Mouse (Mus musculus) kidney, adult 2 months (tissue): ENCODE measurements around the gene Wdr86. TPM values are rescaled to one million over a fixed set of nuclear protein-coding genes. Genes with fewer than 3 reads are reported as not detected.
A peak's percentile ranks its signal among the peaks of the same experiment; 100 is the strongest.

Experiments used
- DNase-seq: peaks from one replicate; pipeline ENCODE4 v3.0.0; 2021
- H3K27ac ChIP-seq: fragments of 200-500 bp; 2 replicates; pipeline ENCODE4 v1.5.1; 2012; ENCODE audit warnings: low read depth, low read length, control low read depth, inconsistent platforms; ENCODE audit not compliant: insufficient read depth
- H3K27me3 ChIP-seq: fragments of 200-500 bp; replicated peaks from 2 replicates; pipeline ENCODE4 v1.6.1; 2012; ENCODE audit warnings: mild to moderate bottlenecking, moderate library complexity, low read length, inconsistent platforms; ENCODE audit not compliant: control insufficient read depth, insufficient read depth
- H3K36me3 ChIP-seq: fragments of 200-500 bp; 2 replicates; pipeline ENCODE4 v1.6.1; 2012; ENCODE audit warnings: mild to moderate bottlenecking, moderate library complexity, low read length, inconsistent platforms; ENCODE audit not compliant: control insufficient read depth, insufficient read depth
- H3K4me1 ChIP-seq: fragments of 200-500 bp; 2 replicates; pipeline ENCODE4 v1.6.1; 2011; ENCODE audit warnings: low read length; ENCODE audit not compliant: control insufficient read depth, insufficient read depth
- H3K4me3 ChIP-seq: fragments of 200-500 bp; 2 replicates; pipeline ENCODE4 v1.5.1; 2011; ENCODE audit warnings: mild to moderate bottlenecking, low read depth, low read length, control low read depth; ENCODE audit not compliant: insufficient read depth
- CTCF ChIP-seq: fragments of 200-500 bp; conservative IDR thresholded peaks from 2 replicates; pipeline ENCODE4 v1.5.1; 2011; ENCODE audit warnings: low read depth, mild to moderate bottlenecking, control low read depth, low read length, moderate library complexity, mixed read lengths; ENCODE audit not compliant: insufficient read depth, insufficient read length
- POLR2A ChIP-seq: fragments of 200-500 bp; IDR thresholded peaks from one replicate; pipeline ENCODE4 v1.6.1; 2011; ENCODE audit warnings: low read depth, low read length, control low read depth
- WGBS: fragments of 180-500 bp; shearing (Covaris S2); methylation state at CpG from one replicate; pipeline ENCODE4 v1.1.7; 2018; 5-methylcytosine and 5-hydroxymethylcytosine counted together
- polyA plus RNA-seq: library from polyadenylated mRNA; depleted of rRNA; stranded (reverse); fragments of >200 nt; gene quantifications from 2 replicates; pipeline ENCODE4 v1.2.3, GENCODE M21; 2012

Wdr86 gene
- polyA plus RNA-seq, 1 experiment: 7.0 TPM

DNA sequence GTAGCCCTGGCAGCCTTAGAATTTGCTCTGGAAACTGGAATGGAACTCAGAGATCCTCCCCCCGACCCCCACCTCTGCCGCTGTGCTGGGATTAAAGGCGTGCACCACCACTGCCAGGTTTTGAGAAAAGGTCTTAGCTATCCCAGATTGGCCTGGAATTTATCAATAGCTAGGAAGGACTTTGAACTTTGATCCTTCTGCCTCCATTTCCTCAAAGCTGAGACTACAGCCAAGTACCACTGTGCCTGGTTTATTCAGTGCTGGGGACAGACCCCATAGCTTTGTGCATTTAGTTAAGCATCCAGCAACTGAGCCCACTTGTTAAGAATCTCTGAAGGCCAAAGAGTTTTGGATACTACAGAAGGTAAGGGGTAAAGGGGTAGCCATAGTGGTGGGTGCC, 26.4 kb upstream of the Wdr86 start:
- Histone ChIP-seq H3K4me3 (no peak overlapping the region), H3K27me3 (no peaks in the 10 kb centered on the region), H3K27ac (no peak overlapping the region), H3K4me1 (no peaks in the 10 kb centered on the region), H3K36me3 (no peaks in the 10 kb centered on the region)
- TF ChIP-seq POLR2A (no peak), CTCF (no peak)
- WGBS: 77% methylated on average over 3 of the region's 3 CpGs
- no peak for DNase-seq

DNA sequence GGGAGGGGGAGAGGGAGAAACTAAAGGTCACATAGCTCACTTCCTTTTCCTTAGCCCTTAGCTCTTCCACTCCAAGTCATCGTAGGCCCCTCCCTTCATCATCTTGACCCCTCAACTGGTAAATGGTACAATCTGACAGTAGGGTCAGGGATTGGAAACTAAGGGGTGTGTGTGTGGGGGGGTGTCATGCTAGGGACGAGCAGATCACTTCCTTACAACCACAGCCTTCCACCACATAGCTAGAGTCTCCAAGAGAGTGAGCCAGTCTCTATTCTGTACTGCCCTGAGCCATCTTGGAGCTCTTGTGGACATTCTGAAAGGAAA, 21.6 kb upstream of the Wdr86 start:
- DNase-seq: no peak
- H3K27me3 ChIP-seq: no peaks in the 10 kb centered on the region
- 5% methylated on average over 2 of the region's 2 CpGs for WGBS
- no peaks in the 10 kb centered on the region for H3K36me3 ChIP-seq
- no peak for TF ChIP-seq CTCF
- no peak for TF ChIP-seq POLR2A
- peak overlapping the region; percentile 17; the same call in 1 of the 2 replicates for H3K4me3 ChIP-seq
- peak overlapping the region; percentile 18; the same call in 1 of the 2 replicates for H3K27ac ChIP-seq
- H3K4me1 ChIP-seq: no peaks in the 10 kb centered on the region

DNA sequence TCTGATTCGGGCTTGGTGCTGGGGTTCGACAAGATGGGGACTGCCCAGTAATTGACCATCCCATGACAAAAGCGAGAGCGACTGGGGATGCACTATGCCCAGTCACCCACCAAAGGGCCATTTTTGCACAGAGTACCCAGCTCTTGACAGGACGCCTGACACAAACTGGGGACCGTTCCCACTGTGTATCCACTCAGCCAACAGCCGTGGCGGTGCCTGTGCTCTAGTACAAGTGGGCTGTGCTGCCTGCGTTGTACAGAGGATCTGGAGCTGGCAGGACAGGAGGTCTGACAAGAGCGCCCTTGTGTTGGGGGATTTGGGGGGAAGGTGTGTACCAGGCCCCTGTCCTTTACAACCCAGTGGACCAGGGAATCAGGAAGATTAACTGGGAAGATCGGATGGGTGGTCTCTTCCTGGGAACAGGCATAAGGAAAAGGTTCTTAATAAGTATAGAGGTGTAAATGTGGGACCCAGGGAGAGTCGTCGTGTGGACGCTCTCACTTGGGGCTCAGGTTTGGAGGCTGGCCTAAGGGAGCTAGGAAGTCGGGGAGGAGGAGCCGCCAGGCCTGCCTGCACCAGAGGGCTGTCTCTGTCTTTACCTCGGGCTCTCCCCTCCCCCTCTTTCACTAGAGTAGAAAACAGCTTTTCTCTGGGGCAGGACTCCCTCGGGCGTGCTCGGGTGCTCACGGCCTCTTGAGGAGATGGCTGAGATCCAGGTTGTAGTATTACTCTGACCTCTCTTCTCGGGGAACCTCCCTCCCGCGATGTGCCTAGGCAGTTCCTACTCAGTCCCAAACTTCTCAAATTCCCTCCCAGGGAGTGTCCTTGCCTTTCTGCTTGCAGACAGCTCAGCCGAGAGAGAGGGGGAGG, 21.0 kb upstream of the Wdr86 start:
- no peak for TF ChIP-seq CTCF
- TF ChIP-seq POLR2A: no peak
- Histone ChIP-seq H3K4me1 (no peaks in the 10 kb centered on the region), H3K36me3 (no peaks in the 10 kb centered on the region), H3K4me3 (peak overlapping the region; percentile 53), H3K27ac (peak overlapping the region; percentile 18), H3K27me3 (no peaks in the 10 kb centered on the region)
- WGBS: 1% methylated on average over 25 of the region's 25 CpGs
- peak; percentile 80 for DNase-seq

DNA sequence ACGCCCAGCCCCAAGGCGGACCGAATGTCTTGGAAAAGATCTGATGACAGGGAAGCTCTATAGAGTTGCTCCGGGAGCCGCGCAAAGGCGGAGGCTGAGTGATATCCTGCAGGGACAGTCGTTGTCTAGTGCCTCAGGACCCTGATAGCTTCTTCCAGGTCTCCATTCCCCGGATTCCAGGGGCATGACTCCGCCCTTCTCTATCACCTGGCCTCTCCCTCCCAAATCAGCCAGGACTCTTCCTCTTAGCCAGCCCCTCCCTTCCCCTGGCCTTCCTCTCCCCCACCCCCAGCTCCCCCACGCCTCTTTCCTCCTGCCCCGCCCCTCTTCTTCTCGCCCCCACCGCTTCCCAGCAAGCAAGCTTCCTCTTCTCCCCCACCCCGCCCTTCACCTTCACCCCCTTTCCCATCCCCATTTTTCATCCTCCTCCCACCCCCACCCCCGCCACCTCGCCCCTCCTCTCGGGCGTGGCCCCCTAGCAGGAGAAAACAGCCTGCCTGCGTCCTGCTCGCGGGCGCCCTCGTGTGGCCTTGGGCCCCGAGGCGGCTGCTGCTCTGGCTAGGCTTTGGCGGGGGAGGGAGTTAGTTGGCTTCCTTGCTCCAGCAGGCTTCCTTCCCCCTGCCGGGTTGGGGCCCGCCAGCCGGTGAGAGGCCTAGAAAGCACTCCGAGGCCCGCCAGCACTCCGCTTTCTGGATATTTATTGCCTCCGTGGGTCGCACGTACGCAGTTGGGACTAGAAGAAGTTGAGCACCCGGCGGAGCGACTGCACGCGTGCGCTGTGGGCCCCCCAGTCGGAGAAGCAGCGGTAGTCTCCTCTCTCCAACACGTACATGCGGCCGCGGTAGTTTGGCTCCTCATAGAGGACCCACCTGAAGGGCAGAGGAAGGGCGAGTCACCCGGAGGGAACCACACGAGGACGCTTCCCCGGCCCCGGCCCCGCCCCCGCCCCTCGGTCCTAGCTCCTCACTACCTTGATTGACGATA, 20.1 kb upstream of the Wdr86 start:
- 3% methylated on average over 57 of the region's 59 CpGs for WGBS
- TF ChIP-seq POLR2A: peak; percentile 7
- TF ChIP-seq CTCF: peak; percentile 71
- Histone ChIP-seq H3K4me1 (no peaks in the 10 kb centered on the region), H3K4me3 (peak overlapping the region; percentile 53), H3K27ac (peak overlapping the region; percentile 84), H3K27me3 (no peaks in the 10 kb centered on the region), H3K36me3 (no peaks in the 10 kb centered on the region)
- DNase-seq: peak; percentile 91

DNA sequence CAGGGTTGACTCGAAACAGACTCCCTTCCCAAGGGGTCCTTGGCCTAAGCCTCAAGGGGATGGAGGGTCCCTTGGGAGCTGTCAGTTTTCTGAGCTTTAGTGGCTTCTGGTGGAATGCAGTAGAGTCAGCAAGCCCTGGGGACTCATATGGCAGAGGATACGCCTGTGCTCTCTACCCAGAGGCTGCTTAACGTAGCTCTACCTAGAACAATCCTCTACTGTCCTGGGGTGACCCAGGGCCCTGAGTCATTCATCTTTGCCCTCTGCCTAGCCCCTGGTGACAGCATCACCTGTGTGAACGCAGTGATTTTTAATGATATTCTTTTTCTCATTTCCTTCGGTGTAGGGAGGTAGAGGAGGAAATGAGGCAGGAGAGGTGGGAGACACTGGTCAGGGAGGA, 19.2 kb upstream of the Wdr86 start:
- WGBS: 59% methylated on average over 5 of the region's 5 CpGs
- DNase-seq: no peak
- Histone ChIP-seq H3K4me1 (no peaks in the 10 kb centered on the region), H3K27ac (no peak overlapping the region), H3K4me3 (no peak overlapping the region), H3K27me3 (no peaks in the 10 kb centered on the region), H3K36me3 (no peaks in the 10 kb centered on the region)
- TF ChIP-seq POLR2A: no peak
- no peak for TF ChIP-seq CTCF

DNA sequence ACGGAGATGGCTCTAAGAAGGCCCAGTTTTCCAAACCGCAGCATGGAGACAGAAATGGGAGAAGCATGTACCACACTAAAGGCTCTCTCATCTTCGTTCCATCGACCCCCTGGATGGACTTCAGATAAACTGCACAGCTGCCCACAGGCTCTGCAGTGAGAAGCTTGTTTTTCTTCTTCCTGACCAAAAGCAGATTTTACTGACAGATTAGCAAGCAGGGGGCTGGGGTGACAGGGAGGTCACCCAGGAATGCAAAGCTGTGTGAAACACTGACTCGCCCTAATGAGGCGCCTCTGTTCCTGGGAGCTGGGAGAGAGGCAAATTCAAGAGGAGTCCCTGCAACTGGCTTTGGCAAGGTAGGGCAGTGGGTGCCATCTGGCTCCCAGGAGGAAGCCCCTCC, 17.0 kb upstream of the Wdr86 start:
- Histone ChIP-seq H3K27ac (no peak overlapping the region), H3K4me1 (no peaks in the 10 kb centered on the region), H3K4me3 (no peak overlapping the region), H3K36me3 (no peaks in the 10 kb centered on the region), H3K27me3 (no peaks in the 10 kb centered on the region)
- DNase-seq: no peak
- TF ChIP-seq CTCF: no peak
- no peak for TF ChIP-seq POLR2A
- WGBS: 45% methylated on average over 6 of the region's 6 CpGs

DNA sequence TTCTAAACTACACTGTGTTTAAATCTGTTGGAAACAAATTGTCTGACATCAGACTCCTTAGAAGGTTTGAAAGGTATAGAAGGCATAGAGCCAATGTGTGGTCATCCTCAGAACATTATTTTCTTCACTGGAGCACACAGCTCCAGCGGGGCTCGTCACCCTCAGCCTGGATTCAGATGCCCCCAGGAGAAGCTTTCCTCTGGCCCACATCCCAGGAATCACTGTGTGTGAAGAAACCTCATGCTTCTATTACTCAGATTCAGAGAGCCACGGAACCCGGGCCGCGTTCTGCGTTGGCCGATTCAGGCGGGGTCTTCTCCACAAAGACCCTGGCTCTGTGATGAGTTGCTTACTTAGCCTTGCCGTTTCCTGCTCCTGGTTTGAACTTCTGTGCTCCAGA, 13.4 kb upstream of the Wdr86 start:
- no peak overlapping the region for H3K4me3 ChIP-seq
- no peaks in the 10 kb centered on the region for H3K4me1 ChIP-seq
- TF ChIP-seq POLR2A: no peak
- TF ChIP-seq CTCF: no peak
- 68% methylated on average over 10 of the region's 10 CpGs for WGBS
- H3K27me3 ChIP-seq: no peaks in the 10 kb centered on the region
- no peaks in the 10 kb centered on the region for H3K36me3 ChIP-seq
- DNase-seq: no peak
- H3K27ac ChIP-seq: no peak overlapping the region
